Mouse (Mus musculus) retina, postnatal 1 day (tissue): Measurements from ENCODE around the gene Olfr554.
A peak's percentile ranks its signal among the peaks of the same experiment; 100 is the strongest.
"Not testable (repeated sequence)": the region's sequence is repeated elsewhere in the genome, so short reads cannot be mapped to it uniquely, and the experiment has no call there.

Experiments
- DNase-seq: peaks from one replicate; pipeline ENCODE4 v3.0.0-alpha.2; 2012

Olfr554 gene

GRCm38 (mm10) chr7:102638132-102638531 is at the start of gene Olfr554:
Gene Olfr554 (plus strand): TSS chr7:102638432.
- no peak for DNase-seq

GRCm38 (mm10) chr7:102591786-102592185 is 46.4 kb upstream of the Olfr554 start, which contains the start of gene Olfr551:
Gene Olfr551 (minus strand): TSS chr7:102591886.
- DNase-seq = no peak

GRCm38 (mm10) chr7:102597378-102598031 is 40.7 kb upstream of the Olfr554 start, which contains the start of gene Olfr552:
Gene Olfr552 (plus strand): TSS chr7:102597770.
- DNase-seq = no peak

DNA sequence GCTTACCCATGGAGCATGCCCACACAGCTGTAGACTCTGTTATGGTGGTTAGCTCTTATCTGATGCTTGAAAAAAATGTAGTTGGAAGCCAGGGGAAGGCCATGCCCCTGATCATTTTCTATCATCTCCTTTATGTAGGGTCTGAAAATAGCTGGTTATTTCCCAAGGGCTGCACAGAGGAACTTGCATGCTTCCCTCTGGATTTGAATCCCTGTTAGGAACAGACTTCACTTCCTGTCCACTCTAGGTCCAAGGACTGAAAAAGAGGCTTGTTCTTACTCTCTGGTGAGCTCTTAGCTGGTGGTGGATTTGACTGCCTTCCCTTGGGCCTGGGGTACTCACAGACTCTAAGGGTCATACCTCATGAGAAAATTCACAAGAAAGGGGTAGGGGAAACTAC is 20.1 kb upstream of the Olfr554 start, which contains the start of gene Olfr553:
Gene Olfr553 (minus strand): TSS at position 101 of the 400 bp plus-strand sequence.
- no peak for DNase-seq

DNA sequence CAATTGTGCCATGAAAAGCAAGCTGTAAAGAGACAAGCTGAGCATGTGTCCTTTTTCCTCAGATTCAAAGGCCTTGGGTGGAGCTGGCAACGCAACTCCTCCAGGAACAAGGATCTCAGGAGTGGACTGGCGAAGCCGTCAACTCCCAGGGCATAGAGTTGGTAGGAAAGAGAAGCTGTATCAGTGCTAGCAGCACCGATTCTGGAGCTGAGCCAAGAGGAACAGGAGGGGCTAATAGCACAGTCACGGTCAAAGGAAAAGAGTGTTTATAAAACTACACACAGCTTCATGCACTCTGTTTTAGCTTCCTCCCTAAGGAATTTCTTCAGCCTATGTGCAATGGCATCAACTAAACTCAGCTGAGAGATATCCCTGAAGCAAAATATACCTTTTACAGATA is 18.6 kb upstream of the Olfr554 start:
- DNase-seq = no peak

DNA sequence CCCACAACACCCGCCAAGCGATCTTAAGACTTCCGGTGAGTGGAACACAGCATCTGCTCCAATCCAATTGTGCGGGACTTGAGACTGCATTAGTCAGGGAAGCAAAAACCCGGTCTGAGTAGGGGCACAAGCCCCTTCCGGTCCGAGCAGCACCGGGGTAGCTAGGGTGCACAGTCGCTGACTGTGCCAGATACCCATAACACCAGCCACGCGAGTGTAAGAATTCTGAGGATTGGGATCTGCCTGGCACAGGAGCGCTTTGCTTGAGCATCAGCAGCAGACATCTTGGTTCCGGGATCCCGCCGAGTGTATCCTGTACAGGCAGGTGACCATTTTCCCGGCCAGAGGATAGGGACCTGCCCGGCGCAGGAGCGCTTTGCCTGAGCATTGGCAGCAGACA is 17.9 kb upstream of the Olfr554 start:
- not testable (repeated sequence) for DNase-seq

DNA sequence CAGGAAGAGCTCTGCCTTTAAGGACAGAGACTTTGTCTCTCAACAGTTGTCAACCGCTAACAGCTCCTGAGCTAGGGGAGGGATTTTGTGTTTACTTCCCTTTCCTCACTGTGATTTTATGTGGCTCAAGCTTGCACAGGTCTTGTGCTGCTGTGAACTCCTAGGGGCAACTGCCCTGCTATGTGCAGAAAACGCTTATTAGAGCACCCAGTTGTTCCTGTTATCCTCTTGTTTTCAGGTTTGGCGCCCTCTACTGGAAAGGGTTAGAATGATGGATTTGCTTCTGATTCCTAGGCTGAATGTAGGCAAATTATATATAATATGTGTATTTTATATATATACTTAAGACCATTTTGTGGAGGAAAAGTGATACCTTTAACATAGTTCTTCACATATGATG is 1.6 kb upstream of the Olfr554 start:
- DNase-seq = peak; percentile 48

- not testable (repeated sequence) for DNase-seq
These were observed 6.7 kb downstream of the Olfr554 start for GRCm38 (mm10) chr7:102644945-102645344.

DNA sequence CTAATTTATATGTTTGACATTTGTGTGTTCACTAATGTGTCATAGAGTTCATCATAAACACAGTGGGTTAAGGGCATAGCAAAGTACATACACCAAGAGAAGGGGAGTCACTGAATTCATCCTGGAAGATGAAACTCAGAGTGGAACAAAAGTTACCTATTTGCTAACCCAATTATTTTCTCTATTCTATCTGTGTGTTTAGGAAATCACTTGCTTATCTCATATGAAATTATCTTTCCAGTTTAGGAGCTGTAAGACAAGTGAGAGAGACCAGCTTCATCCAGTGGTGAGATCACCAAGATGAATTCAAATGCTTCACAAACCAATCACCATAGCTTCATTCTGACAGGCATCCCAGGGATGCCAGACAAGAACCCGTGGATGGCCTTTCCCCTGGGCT is 20.3 kb downstream of the Olfr554 start, which contains the start of gene Olfr555:
Gene Olfr555 (plus strand): TSS at position 301 of the 400 bp plus-strand sequence.
- DNase-seq = no peak

- no peak for DNase-seq
These were observed 26.4 kb downstream of the Olfr554 start, which contains the start of gene Olfr556 for GRCm38 (mm10) chr7:102664599-102664998. Gene Olfr556 (plus strand): TSS chr7:102664899.

- no peak for DNase-seq
These were observed 27.1 kb downstream of the Olfr554 start for GRCm38 (mm10) chr7:102665378-102665777.

DNA sequence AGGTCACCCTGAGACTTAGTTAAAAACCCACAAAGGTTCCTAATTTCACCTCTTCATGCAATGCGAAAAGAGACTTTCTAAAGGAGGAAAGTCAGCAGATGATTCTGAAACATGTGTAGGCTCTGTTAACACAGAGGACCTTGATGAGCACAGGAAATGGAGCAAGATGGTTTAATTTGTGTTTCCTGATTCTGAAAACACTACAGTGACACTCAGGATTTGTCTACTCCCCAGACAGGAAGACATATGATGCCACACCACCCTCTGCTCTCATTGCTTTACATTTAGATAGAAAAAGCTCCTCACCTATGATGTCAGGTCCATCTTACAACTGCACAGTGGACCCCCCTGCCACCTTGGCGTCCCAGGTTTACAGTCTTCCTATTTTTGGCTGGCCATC is 38.0 kb downstream of the Olfr554 start:
- DNase-seq = no peak

GRCm38 (mm10) chr7:102681916-102682315 is 43.7 kb downstream of the Olfr554 start:
- no peak for DNase-seq

- peak; percentile 93 for DNase-seq
These were observed 48.8 kb downstream of the Olfr554 start, which contains the start of gene Trim68 for GRCm38 (mm10) chr7:102686944-102687501. Gene Trim68 (minus strand): TSS chr7:102687327.
